Mouse (Mus musculus) CH12.LX (cell line): ENCODE measurements around the gene Barx2. TPM values are rescaled to one million over a fixed set of nuclear protein-coding genes. Genes with fewer than 3 reads are reported as not detected.

ENCODE experiments used
- DNase-seq: peaks from one replicate; pipeline ENCODE4 v3.0.0-alpha.2; 2013; ENCODE audit errors: extremely low read depth
- H3K27ac ChIP-seq: 2 replicates; pipeline ENCODE4 v1.5.1; 2012; ENCODE audit warnings: low read depth, mild to moderate bottlenecking, control low read depth, moderate library complexity; ENCODE audit not compliant: insufficient read depth
- H3K27me3 ChIP-seq: replicated peaks from 2 replicates; pipeline ENCODE3; 2012; ENCODE audit warnings: inconsistent platforms
- H3K36me3 ChIP-seq, 2 experiments: replicated peaks in 1 of 2; 2 replicates each; pipeline versions ENCODE3 to v1.6.1; 2012; ENCODE audit warnings: inconsistent platforms in 1 of 2, low read length in 1 of 2, mild to moderate bottlenecking in 1 of 2, mixed read lengths in 1 of 2, moderate library complexity in 1 of 2; ENCODE audit not compliant: control insufficient read depth in 1 of 2, insufficient read depth in 1 of 2
- H3K4me1 ChIP-seq, 2 experiments: 2 replicates each; pipeline ENCODE4 v1.6.1; 2012; ENCODE audit warnings: inconsistent platforms in 1 of 2, moderate library complexity in 1 of 2; ENCODE audit not compliant: insufficient read depth in 2 of 2, control insufficient read depth in 1 of 2
- H3K4me2 ChIP-seq: 2 replicates; pipeline ENCODE4 v1.6.1; 2012; ENCODE audit warnings: low read depth, mild to moderate bottlenecking, control low read depth; ENCODE audit not compliant: poor library complexity, insufficient read depth, severe bottlenecking
- H3K4me3 ChIP-seq, 3 experiments: fragments of 150-350 bp in 1 of 3; sonication (generic) in 1 of 3; replicated peaks in 1 of 3; 2 replicates each; pipeline versions ENCODE3 to v1.5.1; 2011 to 2012; ENCODE audit warnings: low read depth in 2 of 3, low read length in 2 of 3, mild to moderate bottlenecking in 2 of 3, moderate library complexity in 2 of 3, control low read depth in 1 of 3, improper control_type of control experiment in 1 of 3, inconsistent platforms in 1 of 3, mixed read lengths in 1 of 3; ENCODE audit not compliant: poor library complexity in 1 of 3
- H3K79me2 ChIP-seq: replicated peaks from 2 replicates; pipeline ENCODE4 v1.6.1; 2012; ENCODE audit warnings: mild to moderate bottlenecking, moderate library complexity; ENCODE audit not compliant: control insufficient read depth, poor library complexity, insufficient read depth, severe bottlenecking; ENCODE audit errors: extremely low read depth
- H3K9ac ChIP-seq: 2 replicates; pipeline ENCODE4 v1.6.1; 2012; ENCODE audit warnings: low read depth, mild to moderate bottlenecking, control low read depth, moderate library complexity; ENCODE audit not compliant: insufficient read depth
- H3K9me3 ChIP-seq: replicated peaks from 2 replicates; pipeline ENCODE3; 2012; ENCODE audit warnings: low read length, inconsistent platforms, mixed read lengths
- CTCF ChIP-seq, 2 experiments: IDR thresholded peaks in 1 of 2; conservative IDR thresholded peaks in 1 of 2; 2 replicates each; pipeline ENCODE4 v1.5.1; 2011 to 2012; ENCODE audit warnings: low read depth in 2 of 2, low read length in 2 of 2, improper control_type of control experiment in 1 of 2, inconsistent platforms in 1 of 2, mild to moderate bottlenecking in 1 of 2, moderate library complexity in 1 of 2
- EP300 ChIP-seq: IDR thresholded peaks from 2 replicates; pipeline ENCODE4 v1.6.1; 2011; ENCODE audit warnings: low read length, improper control_type of control experiment
- ETS1 ChIP-seq: conservative IDR thresholded peaks from 2 replicates; pipeline ENCODE4 v1.6.1; 2012; ENCODE audit warnings: low read depth, mild to moderate bottlenecking, inconsistent platforms, low read length, improper control_type of control experiment, moderate library complexity
- GABPA ChIP-seq: IDR thresholded peaks from 2 replicates; pipeline ENCODE4 v1.6.1; 2012; ENCODE audit warnings: low read depth, low read length, improper control_type of control experiment, inconsistent platforms; ENCODE audit not compliant: insufficient replicate concordance
- IRF4 ChIP-seq: IDR thresholded peaks from 2 replicates; pipeline ENCODE4 v1.6.1; 2014; ENCODE audit warnings: low read depth, mild to moderate bottlenecking, inconsistent platforms, low read length, improper control_type of control experiment
- JUN ChIP-seq: IDR thresholded peaks from 2 replicates; pipeline ENCODE4 v1.6.1; 2011; ENCODE audit warnings: low read depth, mild to moderate bottlenecking, low read length, improper control_type of control experiment, moderate library complexity; ENCODE audit not compliant: insufficient read depth
- KAT2A ChIP-seq: IDR thresholded peaks from 2 replicates; pipeline ENCODE4 v1.6.1; 2012; ENCODE audit warnings: low read length, improper control_type of control experiment, inconsistent platforms; ENCODE audit not compliant: insufficient replicate concordance
- MAFK ChIP-seq: IDR thresholded peaks from 2 replicates; pipeline ENCODE4 v1.6.1; 2011; ENCODE audit warnings: low read length, improper control_type of control experiment; ENCODE audit not compliant: insufficient replicate concordance
- MAX ChIP-seq: IDR thresholded peaks from 2 replicates; pipeline ENCODE4 v1.6.1; 2011; ENCODE audit warnings: low read length, improper control_type of control experiment
- MEF2A ChIP-seq: IDR thresholded peaks from 2 replicates; pipeline ENCODE4 v1.6.1; 2014; ENCODE audit warnings: low read depth, mild to moderate bottlenecking, inconsistent platforms, low read length, improper control_type of control experiment, borderline replicate concordance
- MYC ChIP-seq: IDR thresholded peaks from 2 replicates; pipeline ENCODE4 v1.6.1; 2011; ENCODE audit warnings: low read depth, mild to moderate bottlenecking, improper control_type of control experiment, low read length
- PAX5 ChIP-seq: IDR thresholded peaks from 2 replicates; pipeline ENCODE4 v1.6.1; 2012; ENCODE audit warnings: low read length, inconsistent platforms, mixed read lengths
- POLR2AphosphoS2 ChIP-seq: IDR thresholded peaks from 2 replicates; pipeline ENCODE4 v1.6.1; 2011; ENCODE audit warnings: low read depth, low read length, improper control_type of control experiment
- RAD21 ChIP-seq: IDR thresholded peaks from 2 replicates; pipeline ENCODE4 v1.6.1; 2011; ENCODE audit warnings: low read depth, mild to moderate bottlenecking, low read length, improper control_type of control experiment, moderate library complexity
- TBP ChIP-seq: conservative IDR thresholded peaks from 2 replicates; pipeline ENCODE4 v1.6.1; 2011; ENCODE audit warnings: low read depth, low read length, improper control_type of control experiment
- TCF12 ChIP-seq: IDR thresholded peaks from 2 replicates; pipeline ENCODE4 v1.6.1; 2014; ENCODE audit warnings: low read depth, mild to moderate bottlenecking, inconsistent platforms, low read length, improper control_type of control experiment
- UBTF ChIP-seq: IDR thresholded peaks from 2 replicates; pipeline ENCODE4 v1.6.1; 2012; ENCODE audit warnings: low read depth, mild to moderate bottlenecking, inconsistent platforms, low read length, improper control_type of control experiment, moderate library complexity
- USF2 ChIP-seq: conservative IDR thresholded peaks from 2 replicates; pipeline ENCODE4 v1.6.1; 2011; ENCODE audit warnings: low read depth, low read length, improper control_type of control experiment
- ZC3H11A ChIP-seq: IDR thresholded peaks from 2 replicates; pipeline ENCODE4 v1.6.1; 2012; ENCODE audit warnings: low read depth, mild to moderate bottlenecking, inconsistent platforms, low read length, improper control_type of control experiment
- ZKSCAN1 ChIP-seq: IDR thresholded peaks from 2 replicates; pipeline ENCODE4 v1.6.1; 2012; ENCODE audit warnings: low read depth, inconsistent platforms, low read length, improper control_type of control experiment, borderline replicate concordance
- dilution Hi-C: fragments of 300-500 bp; cut with MboI; formaldehyde crosslinking; loops from 2 replicates; pipeline ENCODE4 v1.14.3; 2020; ENCODE audit warnings: low sequenced_read_pairs; ENCODE audit not compliant: extremely low pct_unique_long_range_greater_than_20kb, extremely low pct_ligation_motif_present
- in situ Hi-C: fragments of 300-500 bp; cut with MboI; formaldehyde crosslinking; loops from 3 replicates; pipeline ENCODE4 v1.14.3; 2019; ENCODE audit warnings: low sequenced_read_pairs, low pct_ligation_motif_present, low pct_unique_long_range_greater_than_20kb, mixed read lengths
- polyA plus RNA-seq: library from polyadenylated mRNA; unstranded; fragments of >175 nt; gene quantifications from 2 replicates; pipeline ENCODE4 v1.2.1, GENCODE M21; 2012; ENCODE audit warnings: low read depth; ENCODE audit not compliant: insufficient read length
- total RNA-seq, 2 experiments: library from RNA; depleted of rRNA; stranded (reverse); fragments of 300-350 nt in 1 of 2; fragments of >200 nt in 1 of 2; gene quantifications; 2 replicates each; pipeline ENCODE4 v1.2.3; 2012 to 2014

Gene Barx2
- total RNA-seq (2012; rRNA removed) (not detected in 2 replicates), total RNA-seq (2014; rRNA removed) (not detected in 2 replicates), polyA plus RNA-seq (not detected in 2 replicates)

DNA sequence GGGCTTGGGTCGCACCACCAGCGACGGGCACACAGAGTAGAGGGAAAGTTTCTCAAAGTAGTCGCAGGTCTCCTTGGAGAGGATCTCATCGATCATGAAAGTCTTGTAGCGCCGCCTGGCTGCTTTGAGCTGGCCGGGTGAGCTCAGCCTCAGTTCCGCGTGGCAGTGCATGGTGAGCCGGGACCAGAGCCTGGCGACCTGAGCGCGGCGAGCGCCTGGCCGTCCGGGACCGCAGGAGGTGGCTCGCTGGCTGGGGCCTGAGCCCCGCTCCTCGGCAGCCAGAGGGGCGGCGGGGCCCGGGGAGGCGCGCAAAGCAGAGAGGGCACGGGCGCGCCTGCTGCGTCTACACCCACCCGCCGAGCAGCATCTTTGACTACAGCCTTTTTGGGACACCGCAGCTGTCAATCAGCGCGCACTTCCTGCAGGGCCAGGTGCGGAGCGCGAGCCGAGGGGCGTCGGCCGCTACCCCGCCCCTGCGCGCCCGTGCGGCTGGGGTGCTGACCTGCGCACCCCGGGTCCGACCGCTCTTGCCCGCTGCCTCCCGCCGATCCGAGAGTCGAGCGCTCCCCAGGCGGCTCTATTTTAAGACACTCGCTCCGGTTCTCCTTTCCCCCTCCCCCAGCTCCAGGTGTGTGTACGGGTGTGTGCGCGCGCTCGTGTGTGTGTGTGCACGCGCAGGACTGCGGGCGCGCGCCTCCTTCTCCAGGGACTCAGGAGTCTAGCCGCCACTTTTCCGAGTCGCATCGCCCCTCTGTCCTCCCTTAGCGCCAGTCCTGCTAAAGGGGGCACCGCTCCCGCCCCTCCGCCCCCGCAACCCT, at the start of gene Barx2:
Barx2 (minus strand) TSS at position 542 of the 818 bp plus-strand sequence.
- Histone ChIP-seq H3K27ac (no peak within 1 kb of the TSS), H3K4me3 (no peak within 1 kb of the TSS)

DNA sequence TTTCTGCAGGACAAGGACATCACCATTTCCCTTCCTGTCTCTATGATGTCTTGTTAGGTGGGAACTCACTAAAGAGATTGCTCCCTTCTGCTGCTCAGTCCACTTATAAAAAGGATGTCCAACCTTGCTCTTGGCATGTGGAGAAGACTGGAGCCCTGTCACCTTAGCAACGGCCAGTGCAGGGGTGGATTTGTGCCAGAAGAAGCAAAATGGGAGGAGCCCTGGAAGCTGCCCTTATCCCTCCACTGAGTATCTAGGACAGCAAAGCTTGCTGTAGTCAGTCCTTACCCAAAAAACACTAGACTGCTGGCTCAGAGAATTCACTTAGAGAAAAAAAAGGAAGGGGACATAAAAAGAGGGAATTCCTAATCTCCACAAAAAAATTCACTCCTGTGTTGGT, 49.0 kb upstream of the Barx2 start:
- no peaks in the 10 kb centered on the region for H3K9me3 ChIP-seq
- no peaks in the 10 kb centered on the region for H3K27me3 ChIP-seq
- no peak for TF ChIP-seq MAX
- TF ChIP-seq ZKSCAN1 = no peak
- no peak for TF ChIP-seq MAFK
- TF ChIP-seq POLR2AphosphoS2 = no peak
- TF ChIP-seq GABPA = no peak
- no peak for TF ChIP-seq UBTF
- no peak for TF ChIP-seq USF2
- TF ChIP-seq ETS1 = no peak
- TF ChIP-seq IRF4 = no peak
- no peak for TF ChIP-seq CTCF (conservative IDR thresholded peaks at IDR 0.05 in 1 of 2, IDR thresholded peaks at IDR 0.05 in 1 of 2; ENCODE audit: low read depth in 2 of 2, low read length in 2 of 2)
- no peak overlapping the region for H3K9ac ChIP-seq
- H3K4me1 ChIP-seq = no peaks in the 10 kb centered on the region
- no peaks in the 10 kb centered on the region for H3K36me3 ChIP-seq
- H3K79me2 ChIP-seq = no peaks in the 10 kb centered on the region
- no peak for DNase-seq
- dilution Hi-C loops = no loop called here
- no peak overlapping the region for H3K4me2 ChIP-seq
- in situ Hi-C loops = loop anchor here (25.0 kb wide), 1 partner anchor 200 kb away; no protein-coding TSS in a partner anchor
- H3K4me3 ChIP-seq = no peak overlapping the region
- no peak overlapping the region for H3K27ac ChIP-seq

More for the DNA sequence above, at the start of gene Barx2:
- DNase-seq = no peak
- H3K36me3 ChIP-seq = no peaks in the 10 kb centered on the region
- H3K9ac ChIP-seq = no peak within 1 kb of the TSS
- H3K9me3 ChIP-seq = peaks cover 9% of the 10 kb centered on the region
- dilution Hi-C loops = no loop called here
- TF ChIP-seq PAX5 (no peak), TBP (no peak), USF2 (no peak), ETS1 (no peak), JUN (no peak), MEF2A (no peak), TCF12 (no peak), EP300 (no peak), MYC (no peak), KAT2A (no peak), MAX (no peak), RAD21 (no peak), ZC3H11A (no peak)
- in situ Hi-C loops = no loop called here
- no peaks in the 10 kb centered on the region for H3K27me3 ChIP-seq
- H3K4me1 ChIP-seq = no peaks in the 10 kb centered on the region
- H3K79me2 ChIP-seq = no peaks in the 10 kb centered on the region
- H3K4me2 ChIP-seq = no peak within 1 kb of the TSS
